Mouse (Mus musculus) neural tube, embryonic 11.5 days (tissue): ENCODE measurements around the gene Wdr34. TPM values are rescaled to one million over a fixed set of nuclear protein-coding genes. Genes with fewer than 3 reads are reported as not detected.
"Not testable (repeated sequence)": the region's sequence is repeated elsewhere in the genome, so short reads cannot be mapped to it uniquely, and the experiment has no call there.

Source experiments
- ATAC-seq: fragments of 200-750 bp; cut with Nextera tagmentation; 2 replicates; pipeline ENCODE4 v1.8.0; 2017; ENCODE audit warnings: moderate number of reproducible peaks, mild to moderate bottlenecking, moderate TSS enrichment, moderate library complexity; ENCODE audit not compliant: insufficient read depth, low FRiP score, low TSS enrichment
- DNase-seq: peaks from one replicate; pipeline ENCODE4 v3.0.0-alpha.2; 2015; ENCODE audit warnings: low spot score
- H3K27ac ChIP-seq: fragments of 300-500 bp; sonication (generic); 2 replicates; pipeline ENCODE4 v1.5.1; 2014; ENCODE audit warnings: low read depth, mild to moderate bottlenecking, low read length
- H3K27me3 ChIP-seq: fragments of 300-500 bp; sonication (generic); 2 replicates; pipeline ENCODE4 v1.6.1; 2014; ENCODE audit warnings: mild to moderate bottlenecking, low read length, mixed read lengths; ENCODE audit not compliant: control insufficient read depth, insufficient read depth
- H3K36me3 ChIP-seq: fragments of 300-500 bp; sonication (generic); 2 replicates; pipeline ENCODE4 v1.6.1; 2014; ENCODE audit warnings: mild to moderate bottlenecking, low read length, moderate library complexity, mixed read lengths; ENCODE audit not compliant: control insufficient read depth, insufficient read depth
- H3K4me1 ChIP-seq: fragments of 300-500 bp; sonication (generic); 2 replicates; pipeline ENCODE4 v1.6.1; 2014; ENCODE audit warnings: low read length, mixed read lengths; ENCODE audit not compliant: control insufficient read depth, insufficient read depth
- H3K4me2 ChIP-seq: fragments of 300-500 bp; sonication (generic); 2 replicates; pipeline ENCODE4 v1.6.1; 2014; ENCODE audit warnings: low read depth, mild to moderate bottlenecking, moderate library complexity
- H3K4me3 ChIP-seq: fragments of 300-500 bp; sonication (generic); 2 replicates; pipeline ENCODE4 v1.5.1; 2014; ENCODE audit warnings: low read depth, low read length
- H3K9ac ChIP-seq: fragments of 300-500 bp; sonication (generic); 2 replicates; pipeline ENCODE4 v1.6.1; 2014; ENCODE audit warnings: mild to moderate bottlenecking, low read length
- H3K9me3 ChIP-seq: fragments of 300-500 bp; sonication (generic); 2 replicates; pipeline ENCODE4 v1.6.1; 2016; ENCODE audit warnings: low read length; ENCODE audit not compliant: control insufficient read depth
- WGBS: fragments of 180-500 bp; shearing (Covaris S2); extraction: QIAGEN DNeasy Blood & Tissue Kit; methylation state at CpG from one replicate; pipeline ENCODE4 v1.1.7; 2014; 5-methylcytosine and 5-hydroxymethylcytosine counted together
- polyA plus RNA-seq: library from polyadenylated mRNA; unstranded; fragments of >200 nt; fragmentation: Nextera tagmentation; extraction: Ambion mirVana; gene quantifications from 2 replicates; pipeline ENCODE4 v1.2.1, GENCODE M21; 2014

Gene Wdr34
- polyA plus RNA-seq, 1 experiment from 2014 or later, result 29.3 TPM

DNA sequence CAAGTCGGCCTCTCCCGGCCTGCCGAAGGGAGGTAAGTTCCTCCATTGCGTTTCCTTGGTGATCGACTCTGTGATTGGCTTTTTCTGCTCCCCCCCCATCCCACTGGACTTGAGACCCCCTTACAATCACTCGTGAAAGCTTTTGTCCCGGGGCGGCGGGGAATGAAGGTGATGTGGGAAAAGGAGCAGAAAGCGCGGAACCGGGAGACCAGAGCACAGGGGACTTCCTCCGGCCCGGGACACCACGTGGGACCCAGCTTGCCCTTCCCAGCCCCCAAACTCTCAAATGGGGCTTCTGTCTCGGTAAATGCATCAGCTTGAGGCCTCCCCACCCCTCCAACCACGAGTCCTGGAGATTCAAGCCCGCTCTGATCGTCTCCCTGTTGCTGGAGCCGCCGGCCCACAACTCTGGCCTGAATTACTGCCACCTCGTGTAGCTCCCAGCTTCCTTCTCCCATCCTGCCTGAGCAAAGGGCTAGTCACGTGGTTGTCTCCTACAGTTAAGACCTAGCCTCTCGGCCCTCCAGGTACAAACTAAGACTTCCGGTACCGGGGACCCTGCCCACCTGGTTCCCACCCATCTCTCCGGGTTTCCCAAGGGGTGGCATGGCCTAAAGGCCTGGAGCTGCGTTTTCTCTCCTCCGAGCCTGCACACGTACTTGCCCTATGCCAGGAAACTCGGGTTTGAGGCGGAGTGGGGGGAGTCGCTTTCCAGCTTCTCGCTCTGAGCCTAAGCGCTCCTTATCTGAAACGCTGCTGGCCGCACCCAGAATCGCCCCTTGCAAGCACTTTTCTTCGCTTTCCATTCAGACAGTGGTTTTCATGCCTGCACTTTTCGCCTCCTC is 13.8 kb upstream of the Wdr34 start:
- no peaks in the 10 kb centered on the region for H3K9me3 ChIP-seq
- peak overlapping the region; percentile 68 for H3K4me3 ChIP-seq
- peak overlapping the region; percentile 95 for H3K4me2 ChIP-seq
- under 1% methylated on average over 40 of the region's 40 CpGs for WGBS
- no peak for ATAC-seq
- H3K9ac ChIP-seq, result peak overlapping the region; percentile 75
- no peaks in the 10 kb centered on the region for H3K36me3 ChIP-seq
- H3K27me3 ChIP-seq, result no peaks in the 10 kb centered on the region
- H3K4me1 ChIP-seq, result peaks cover 13% of the 10 kb centered on the region
- peak; percentile 73 for DNase-seq
- H3K27ac ChIP-seq, result peak overlapping the region; percentile 85

- 10% methylated on average over 36 of the region's 37 CpGs for WGBS
- no peaks in the 10 kb centered on the region for H3K36me3 ChIP-seq
- DNase-seq, result peak; percentile 79
- 0 out of 2 replicates have a peak, but pooled peaks have one; percentile 17 for ATAC-seq
- H3K9me3 ChIP-seq, result no peaks in the 10 kb centered on the region
- H3K27ac ChIP-seq, result peak overlapping the region; percentile 85
- peak overlapping the region; percentile 68 for H3K4me3 ChIP-seq
- H3K4me1 ChIP-seq, result peaks cover 13% of the 10 kb centered on the region
- peak overlapping the region; percentile 95 for H3K4me2 ChIP-seq
- H3K27me3 ChIP-seq, result no peaks in the 10 kb centered on the region
- H3K9ac ChIP-seq, result peak overlapping the region; percentile 75
Observed at GRCm38 (mm10) chr2:30061215-30062166, 12.8 kb upstream of the Wdr34 start.

GRCm38 (mm10) chr2:30058418-30058817 is 9.7 kb upstream of the Wdr34 start:
- H3K27me3 ChIP-seq, result no peaks in the 10 kb centered on the region
- H3K4me1 ChIP-seq, result peaks cover 5% of the 10 kb centered on the region
- no peak overlapping the region for H3K27ac ChIP-seq
- peak; percentile 41 for DNase-seq
- H3K9me3 ChIP-seq, result no peaks in the 10 kb centered on the region
- whole genome bisulfite sequencing, result 39% methylated on average over 5 of the region's 5 CpGs
- ATAC-seq, result no peak
- H3K36me3 ChIP-seq, result no peaks in the 10 kb centered on the region
- H3K9ac ChIP-seq, result no peak overlapping the region
- H3K4me3 ChIP-seq, result no peak overlapping the region
- no peak overlapping the region for H3K4me2 ChIP-seq

DNA sequence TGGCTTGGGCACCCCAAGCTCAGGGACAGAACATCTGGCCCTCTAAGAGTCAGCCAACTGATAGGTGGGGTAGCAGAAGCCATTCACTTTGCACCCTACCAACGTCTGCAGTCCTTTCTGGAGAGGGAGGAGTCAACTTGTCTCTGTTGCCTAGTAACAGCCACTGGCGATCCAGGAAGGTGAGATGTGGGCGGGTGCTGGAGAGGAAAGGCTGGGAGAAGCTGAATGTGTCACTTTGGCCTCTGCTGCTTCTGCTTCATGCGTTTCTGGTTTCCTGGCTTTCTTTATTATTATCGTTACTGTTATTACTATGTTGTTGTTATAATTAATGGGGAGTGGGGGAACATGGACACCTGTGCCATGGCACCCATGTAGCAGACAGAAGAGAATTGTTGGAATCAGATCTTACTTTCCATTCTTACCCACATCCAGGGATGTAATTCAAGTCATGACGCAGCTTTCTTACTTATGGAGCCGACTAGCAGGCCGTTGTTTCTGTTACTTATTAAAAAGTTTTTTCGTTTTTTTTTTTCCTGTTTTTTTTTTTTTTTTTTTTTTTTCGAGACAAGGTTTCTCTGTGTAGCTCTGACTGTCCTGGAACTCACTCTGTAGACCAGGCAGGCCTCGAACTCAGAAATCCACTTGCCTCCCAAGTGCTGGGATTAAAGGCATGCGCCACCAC is 8.7 kb upstream of the Wdr34 start, which contains the start of gene Set:
TSS of gene Set (plus strand) at position 156 of the 682 bp plus-strand sequence.
- no peaks in the 10 kb centered on the region for H3K9me3 ChIP-seq
- ATAC-seq (no peak), DNase-seq (peak; percentile 41)
- H3K4me3 ChIP-seq, result no peak within 1 kb of the TSS
- no peak within 1 kb of the TSS for H3K9ac ChIP-seq
- H3K4me2 ChIP-seq, result no peak within 1 kb of the TSS
- H3K36me3 ChIP-seq, result no peaks in the 10 kb centered on the region
- H3K27ac ChIP-seq, result no peak within 1 kb of the TSS
- no peaks in the 10 kb centered on the region for H3K27me3 ChIP-seq
- WGBS, result 47% methylated on average over 12 of the region's 12 CpGs
- no peaks in the 10 kb centered on the region for H3K4me1 ChIP-seq

DNA sequence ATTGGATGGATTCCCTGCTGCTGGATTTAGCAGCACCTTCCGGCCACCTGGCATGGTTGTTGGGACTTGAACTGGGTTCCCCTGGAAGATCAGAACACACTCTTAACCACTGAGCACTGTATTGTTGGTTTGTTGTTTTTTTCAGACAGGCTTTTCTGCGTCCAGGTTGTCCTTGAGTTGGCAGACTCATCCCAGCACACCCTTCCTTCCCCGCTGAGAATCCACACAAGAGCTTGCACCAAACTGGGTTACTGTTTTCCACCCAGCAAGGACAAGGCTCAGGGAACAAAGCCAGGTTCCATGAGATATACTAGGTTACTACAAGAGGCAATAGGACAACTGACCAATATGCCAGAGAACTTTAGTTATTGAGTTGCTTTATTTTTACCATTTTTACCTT is 8.1 kb upstream of the Wdr34 start:
- H3K4me3 ChIP-seq, result no peak overlapping the region
- no peaks in the 10 kb centered on the region for H3K4me1 ChIP-seq
- H3K27ac ChIP-seq, result no peak overlapping the region
- no peak for ATAC-seq
- WGBS, result 80% methylated on average over 3 of the region's 3 CpGs
- no peaks in the 10 kb centered on the region for H3K27me3 ChIP-seq
- DNase-seq, result no peak
- H3K4me2 ChIP-seq, result no peak overlapping the region
- H3K36me3 ChIP-seq, result no peaks in the 10 kb centered on the region
- H3K9me3 ChIP-seq, result no peaks in the 10 kb centered on the region
- H3K9ac ChIP-seq, result no peak overlapping the region

- not testable (repeated sequence) for H3K9ac ChIP-seq, H3K4me1 ChIP-seq, DNase-seq, H3K4me3 ChIP-seq, H3K27ac ChIP-seq, H3K27me3 ChIP-seq, H3K36me3 ChIP-seq, ATAC-seq, H3K4me2 ChIP-seq, H3K9me3 ChIP-seq
- 92% methylated on average over 3 of the region's 3 CpGs for WGBS
Observed at GRCm38 (mm10) chr2:30055310-30055709, 6.6 kb upstream of the Wdr34 start.

GRCm38 (mm10) chr2:30051992-30052761 is 3.5 kb upstream of the Wdr34 start:
- Histone ChIP-seq H3K4me3 (no peak overlapping the region), H3K4me1 (no peaks in the 10 kb centered on the region), H3K36me3 (no peaks in the 10 kb centered on the region), H3K9ac (no peak overlapping the region), H3K27me3 (no peaks in the 10 kb centered on the region), H3K9me3 (no peaks in the 10 kb centered on the region), H3K27ac (no peak overlapping the region), H3K4me2 (no peak overlapping the region)
- ATAC-seq (no peak), DNase-seq (no peak)
- WGBS, result 48% methylated on average over 6 of the region's 6 CpGs

DNA sequence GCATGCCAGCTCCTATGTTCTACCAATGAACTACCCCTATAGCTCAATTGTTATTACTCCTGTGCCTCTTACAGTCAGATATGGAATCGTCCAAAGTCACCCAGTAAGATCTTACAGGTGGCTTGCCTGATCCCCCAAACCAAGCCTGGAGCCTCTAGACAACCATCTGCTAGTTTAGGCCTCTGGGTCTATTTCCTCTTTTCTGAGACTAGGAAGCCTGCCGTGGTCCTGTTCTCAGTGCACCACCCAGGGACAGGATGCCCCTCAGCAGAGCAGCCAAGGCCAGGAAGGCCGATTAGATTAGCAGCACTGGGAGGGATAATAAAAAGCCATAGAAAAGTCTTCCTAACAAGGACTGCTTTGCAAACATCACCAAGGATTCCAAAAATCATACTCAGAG is 1.1 kb upstream of the Wdr34 start:
- ATAC-seq, result no peak
- no peaks in the 10 kb centered on the region for H3K36me3 ChIP-seq
- no peak overlapping the region for H3K27ac ChIP-seq
- H3K27me3 ChIP-seq, result no peaks in the 10 kb centered on the region
- no peak overlapping the region for H3K4me3 ChIP-seq
- 91% methylated on average over 3 of the region's 3 CpGs for WGBS
- no peaks in the 10 kb centered on the region for H3K9me3 ChIP-seq
- no peak overlapping the region for H3K4me2 ChIP-seq
- DNase-seq, result no peak
- H3K9ac ChIP-seq, result no peak overlapping the region
- H3K4me1 ChIP-seq, result no peaks in the 10 kb centered on the region
